Mouse (Mus musculus) stomach, postnatal 0 days (tissue): ENCODE data around the gene Btbd2. TPM values are rescaled to one million over a fixed set of nuclear protein-coding genes. Genes with fewer than 3 reads are reported as not detected.

Experiments used
- ATAC-seq: fragments of 200-750 bp; cut with Nextera tagmentation; 2 replicates; pipeline ENCODE4 v1.8.0; 2017; ENCODE audit not compliant: low FRiP score, low TSS enrichment
- DNase-seq: peaks from one replicate; pipeline ENCODE4 v3.0.0-alpha.2; 2016; ENCODE audit warnings: low spot score
- H3K27ac ChIP-seq: fragments of 300-500 bp; sonication (generic); replicated peaks from 2 replicates; pipeline ENCODE4 v1.5.1; 2014; ENCODE audit warnings: mild to moderate bottlenecking, control low read depth
- H3K27me3 ChIP-seq: fragments of 300-500 bp; sonication (generic); 2 replicates; pipeline ENCODE4 v1.6.1; 2014; ENCODE audit warnings: low read length; ENCODE audit not compliant: control insufficient read depth, insufficient read depth
- H3K36me3 ChIP-seq: fragments of 300-500 bp; sonication (generic); 2 replicates; pipeline ENCODE4 v1.6.1; 2014; ENCODE audit warnings: low read length, mixed read lengths; ENCODE audit not compliant: control insufficient read depth, insufficient read depth
- H3K4me1 ChIP-seq: fragments of 300-500 bp; sonication (generic); replicated peaks from 2 replicates; pipeline ENCODE4 v1.6.1; 2014; ENCODE audit warnings: antibody characterized with exemption; ENCODE audit not compliant: control insufficient read depth, insufficient read depth
- H3K4me2 ChIP-seq: fragments of 300-500 bp; sonication (generic); replicated peaks from 2 replicates; pipeline ENCODE4 v1.6.1; 2014; ENCODE audit warnings: low read depth, mild to moderate bottlenecking, control low read depth, moderate library complexity
- H3K4me3 ChIP-seq: fragments of 300-500 bp; sonication (generic); 2 replicates; pipeline ENCODE4 v1.5.1; 2014; ENCODE audit warnings: low read depth, low read length, control low read depth
- H3K9ac ChIP-seq: fragments of 300-500 bp; sonication (generic); 2 replicates; pipeline ENCODE4 v1.6.1; 2014; ENCODE audit warnings: mild to moderate bottlenecking, low read length, control low read depth, mixed read lengths
- H3K9me3 ChIP-seq: fragments of 300-500 bp; sonication (generic); 2 replicates; pipeline ENCODE4 v1.6.1; 2016; ENCODE audit warnings: low read length; ENCODE audit not compliant: control insufficient read depth
- CTCF ChIP-seq: IDR thresholded peaks from 2 replicates; pipeline ENCODE4 v1.5.1; 2016; ENCODE audit warnings: antibody characterized with exemption, low read depth, mild to moderate bottlenecking, moderate library complexity
- EP300 ChIP-seq: optimal IDR thresholded peaks from 2 replicates; pipeline ENCODE3; 2016; ENCODE audit warnings: antibody characterized with exemption
- WGBS: fragments of 180-500 bp; shearing (Covaris S2); extraction: QIAGEN DNeasy Blood & Tissue Kit; methylation state at CpG from one replicate; pipeline ENCODE4 v1.1.7; 2014; 5-methylcytosine and 5-hydroxymethylcytosine counted together
- polyA plus RNA-seq: library from polyadenylated mRNA; unstranded; fragments of >200 nt; fragmentation: Nextera tagmentation; extraction: Ambion mirVana; gene quantifications from 2 replicates; pipeline ENCODE4 v1.2.1, GENCODE M21; 2015

Btbd2 gene
- polyA plus RNA-seq, 1 experiment from 2014 or later: 28.3 TPM

DNA sequence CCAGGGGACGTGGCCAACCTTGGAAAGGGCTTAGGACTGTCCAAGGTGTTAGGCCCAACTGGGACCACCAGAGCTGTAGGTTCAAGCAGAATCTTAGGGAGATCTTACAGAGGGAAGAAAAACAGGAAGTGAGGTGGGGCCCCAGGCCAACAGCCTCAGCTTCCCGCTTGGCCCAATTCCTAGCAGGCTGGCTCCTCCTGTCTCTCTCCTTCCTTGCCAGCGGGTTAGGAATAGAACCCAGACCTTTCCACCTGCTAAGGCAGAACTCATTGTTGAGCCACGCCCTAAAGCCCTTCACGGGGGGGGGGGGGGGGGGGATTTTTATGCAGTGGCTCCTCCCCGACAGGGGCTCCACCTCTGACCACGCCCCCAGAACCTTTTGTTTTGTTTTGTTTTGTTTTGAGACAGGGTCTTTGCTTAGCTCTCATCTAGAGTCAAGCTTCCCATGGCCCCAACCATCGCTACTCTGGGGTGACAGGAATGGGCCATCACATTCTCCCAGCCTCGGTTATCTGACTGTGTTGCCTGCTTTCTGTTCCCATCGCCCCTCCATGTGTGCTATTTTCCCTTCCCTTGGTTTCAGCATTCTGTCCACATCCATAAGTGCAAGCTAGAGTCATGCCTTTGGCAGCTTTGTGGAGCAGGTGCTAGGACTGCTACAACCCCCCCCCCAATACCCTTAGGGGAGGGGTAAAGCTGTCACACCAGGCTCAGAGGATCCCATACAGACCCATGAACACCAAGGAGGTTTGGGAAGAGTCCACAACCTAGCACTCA, 21.9 kb upstream of the Btbd2 start:
- Histone ChIP-seq H3K4me3 (no peak overlapping the region), H3K27ac (peak overlapping the region; percentile 100), H3K36me3 (no peaks in the 10 kb centered on the region), H3K9ac (peak overlapping the region; percentile 83; the same call in 1 of the 2 replicates), H3K27me3 (no peaks in the 10 kb centered on the region), H3K9me3 (no peaks in the 10 kb centered on the region), H3K4me1 (peaks cover 31% of the 10 kb centered on the region), H3K4me2 (peak overlapping the region; percentile 14)
- WGBS: 49% methylated on average over 8 of the region's 10 CpGs
- TF ChIP-seq CTCF: no peak
- no peak for TF ChIP-seq EP300
- ATAC-seq (no peak), DNase-seq (peak; percentile 57)

- peaks cover 31% of the 10 kb centered on the region for H3K4me1 ChIP-seq
- H3K36me3 ChIP-seq: 0 out of 2 replicates have a peak, but pooled peaks cover 4% of the 10 kb centered on the region
- DNase-seq (peak; percentile 98), ATAC-seq (peak; percentile 76)
- peak within 1 kb of the TSS; percentile 78 for H3K4me2 ChIP-seq
- H3K9ac ChIP-seq: peak within 1 kb of the TSS; percentile 83
- TF ChIP-seq EP300: no peak
- TF ChIP-seq CTCF: peak; percentile 32; the same call in 1 of the 2 replicates
- WGBS: 4% methylated on average over 8 of the region's 8 CpGs
- H3K9me3 ChIP-seq: no peaks in the 10 kb centered on the region
- no peaks in the 10 kb centered on the region for H3K27me3 ChIP-seq
- H3K27ac ChIP-seq: peak within 1 kb of the TSS; percentile 100
- peak within 1 kb of the TSS; percentile 92 for H3K4me3 ChIP-seq
These were observed 21.1 kb upstream of the Btbd2 start, which contains the start of gene Mknk2 for GRCm38 (mm10) chr10:80677942-80678436. TSS of gene Mknk2 (minus strand) at chr10:80678112.

DNA sequence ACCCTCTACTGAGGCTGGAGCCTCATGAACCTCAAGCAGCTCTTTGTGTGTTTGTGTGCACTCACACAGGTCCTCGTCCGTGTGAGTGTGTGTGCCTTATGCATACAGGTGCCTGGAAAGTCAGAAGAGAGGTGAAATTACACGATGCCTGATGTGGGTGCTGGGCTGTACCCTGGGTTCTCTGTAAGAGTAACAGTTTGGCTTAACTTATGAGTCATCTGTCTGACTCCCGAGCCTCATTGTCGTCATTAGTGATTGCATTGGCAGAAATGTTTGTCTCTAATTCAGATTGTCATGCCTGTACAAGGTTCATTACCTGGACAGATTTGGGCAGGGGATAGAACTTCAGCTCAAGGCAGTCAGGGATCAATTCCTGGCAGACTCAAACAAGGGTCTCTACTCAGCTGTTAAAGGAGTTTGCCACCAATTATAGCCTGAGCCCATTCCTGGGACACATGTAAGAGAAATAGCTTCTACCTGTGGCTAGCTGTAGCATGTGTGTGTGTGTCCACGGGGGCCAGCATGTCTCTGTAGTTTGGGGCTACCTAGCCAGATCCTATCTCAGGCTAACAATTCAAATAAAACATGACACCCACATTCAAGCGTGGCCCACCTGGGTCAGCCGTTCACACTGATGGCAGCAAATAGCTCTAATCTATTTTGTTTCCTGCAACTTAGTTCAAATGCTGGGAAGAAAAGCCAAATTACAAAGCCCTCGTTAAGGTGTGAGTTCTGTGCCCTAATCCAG, 20.4 kb upstream of the Btbd2 start:
- Histone ChIP-seq H3K36me3 (0 out of 2 replicates have a peak, but pooled peaks cover 7% of the 10 kb centered on the region), H3K9me3 (no peaks in the 10 kb centered on the region), H3K4me2 (peak overlapping the region; percentile 78), H3K27ac (peak overlapping the region; percentile 100), H3K9ac (peak overlapping the region; percentile 83), H3K4me1 (peaks cover 31% of the 10 kb centered on the region), H3K4me3 (peak overlapping the region; percentile 92), H3K27me3 (no peaks in the 10 kb centered on the region)
- DNase-seq (peak; percentile 61), ATAC-seq (peak; percentile 5; the same call in 1 of the 2 replicates)
- TF ChIP-seq CTCF (no peak), EP300 (no peak)
- WGBS: 20% methylated on average over 9 of the region's 9 CpGs

DNA sequence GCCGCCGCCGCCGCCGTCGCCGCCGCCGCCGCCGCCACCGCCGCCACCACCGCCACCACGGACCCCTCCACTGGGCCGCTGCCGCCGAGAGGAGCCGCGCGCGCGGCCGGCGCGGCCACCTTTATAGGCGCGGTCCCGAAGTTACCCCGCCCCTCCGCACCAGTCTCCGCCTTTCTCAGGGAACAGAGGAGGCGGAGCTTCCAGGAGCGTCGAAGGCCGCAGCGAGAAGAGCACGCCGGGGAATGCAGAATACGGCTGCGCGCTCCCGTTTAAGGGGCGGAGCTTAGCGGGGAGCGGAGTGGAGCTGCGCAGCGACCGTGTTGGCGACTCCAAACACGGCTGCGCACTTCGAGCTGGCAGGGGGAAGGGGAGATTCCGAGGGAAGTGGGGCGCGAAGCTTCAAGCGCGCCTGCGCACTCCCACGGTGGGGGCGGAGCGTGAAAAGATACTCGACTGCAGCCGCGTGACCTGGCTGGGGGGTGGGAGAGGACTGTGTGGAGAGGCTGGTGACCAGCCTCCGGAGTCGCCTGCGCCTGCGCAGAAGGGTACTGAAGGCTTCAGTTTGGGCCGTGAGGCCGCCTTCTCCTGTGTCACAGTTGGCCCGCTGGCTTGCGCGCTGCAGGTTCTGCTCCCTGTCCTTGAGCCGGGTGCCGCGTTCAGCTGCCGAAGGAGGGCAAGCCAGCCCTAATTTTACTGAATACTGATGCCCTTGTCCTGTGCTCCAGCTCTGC, 19.5 kb upstream of the Btbd2 start:
- peak; percentile 100 for DNase-seq
- Histone ChIP-seq H3K9me3 (no peaks in the 10 kb centered on the region), H3K4me1 (peaks cover 31% of the 10 kb centered on the region), H3K9ac (peak overlapping the region; percentile 98), H3K27me3 (no peaks in the 10 kb centered on the region), H3K36me3 (peaks cover 14% of the 10 kb centered on the region), H3K27ac (peak overlapping the region; percentile 100), H3K4me2 (peak overlapping the region; percentile 86), H3K4me3 (peak overlapping the region; percentile 92)
- under 1% methylated on average over 66 of the region's 78 CpGs for WGBS
- TF ChIP-seq CTCF (no peak; the same call in 1 of the 2 replicates), EP300 (no peak)
- ATAC-seq: peak; percentile 88

DNA sequence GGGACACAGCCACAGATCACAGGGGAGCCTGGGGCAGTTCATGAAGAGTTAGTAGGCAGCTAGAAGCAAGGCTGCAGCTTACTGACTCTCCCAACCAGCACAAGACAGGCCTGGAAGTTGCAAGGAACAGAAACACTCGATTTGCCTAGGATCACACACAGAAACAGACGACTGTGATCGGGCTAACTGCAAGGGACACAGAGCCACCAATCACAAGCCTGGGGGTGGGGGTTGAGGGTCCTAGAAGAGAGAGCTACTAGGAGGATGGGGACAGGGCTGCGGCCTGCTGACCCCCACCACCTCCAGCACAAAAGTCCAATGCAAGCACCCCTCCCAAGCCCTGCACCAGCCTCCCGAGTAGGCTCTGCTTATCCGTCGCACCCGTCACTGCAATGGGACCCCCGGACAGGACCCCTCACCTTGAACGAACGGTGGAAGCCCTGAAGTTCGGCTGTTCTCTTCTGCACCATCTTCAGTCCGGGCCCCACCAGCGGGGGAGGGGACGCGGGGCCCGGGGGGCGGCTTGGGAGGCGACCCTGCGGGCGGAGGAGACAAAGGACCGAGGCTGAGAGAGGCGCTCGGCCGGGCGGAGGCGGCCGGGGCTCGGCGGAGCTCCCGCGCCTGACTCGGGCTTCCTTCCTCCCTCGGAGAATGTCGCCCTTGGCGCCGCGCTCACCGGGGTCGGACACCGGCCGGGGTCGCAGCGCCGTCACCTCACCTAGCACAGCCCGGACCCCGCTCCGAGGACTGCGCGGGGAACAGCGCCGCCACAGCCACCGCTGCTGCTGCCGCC, 18.7 kb upstream of the Btbd2 start:
- ATAC-seq (no peak), DNase-seq (peak; percentile 35)

More for the DNA sequence above, 18.7 kb upstream of the Btbd2 start:
- Histone ChIP-seq H3K4me3 (peak overlapping the region; percentile 92), H3K4me1 (peaks cover 31% of the 10 kb centered on the region), H3K4me2 (peak overlapping the region; percentile 86), H3K27me3 (no peaks in the 10 kb centered on the region), H3K9ac (peak overlapping the region; percentile 98), H3K36me3 (peaks cover 21% of the 10 kb centered on the region), H3K27ac (peak overlapping the region; percentile 93), H3K9me3 (no peaks in the 10 kb centered on the region)
- WGBS: 0% methylated on average over 43 of the region's 54 CpGs
- peak; percentile 11; the same call in 1 of the 2 replicates for TF ChIP-seq CTCF
- no peak for TF ChIP-seq EP300
